Mouse (Mus musculus) heart, postnatal 25 days (tissue): ENCODE results near the gene Tex44. TPM values are rescaled to one million over a fixed set of nuclear protein-coding genes. Genes with fewer than 3 reads are reported as not detected.

Experiments
- total RNA-seq, 2 experiments: library from RNA; stranded (reverse); gene quantifications; 2 replicates each; pipeline ENCODE4 v1.2.3; 2021

Gene Tex44
- total RNA-seq, 2 experiments from 2014 or later = not detected

Other genes starting within 250 kb of the Tex44 start
- gene B3gnt7, start 123.5 kb upstream of the Tex44 start, total RNA-seq = under 1 TPM; 0.21 to 0.28 TPM
- 100 to 1,000 TPM; 102 to 113 TPM for gene Ncl, start 66.9 kb upstream of the Tex44 start, total RNA-seq
- gene Nmur1, start 101 bp upstream of the Tex44 start, total RNA-seq = not detected
- gene Ptma, start 100.4 kb downstream of the Tex44 start, total RNA-seq = 100 to 1,000 TPM; 231 to 265 TPM
- 10 to 100 TPM; 43.5 to 45.6 TPM for gene Pde6d, start 156.3 kb downstream of the Tex44 start, total RNA-seq
- gene Cops7b, start 156.6 kb downstream of the Tex44 start, total RNA-seq = 10 to 100 TPM; 10.1 TPM
- gene Nppc, start 244.2 kb downstream of the Tex44 start, total RNA-seq = under 1 TPM; 0.42 to 0.49 TPM